Mouse (Mus musculus) megakaryocyte-erythroid progenitor cell, adult 5-6 weeks (primary cell): ENCODE results near the gene Camkmt. TPM values are rescaled to one million over a fixed set of nuclear protein-coding genes. Genes with fewer than 3 reads are reported as not detected.
A peak's percentile ranks its signal among the peaks of the same experiment; 100 is the strongest.

Experiments used
- ATAC-seq: replicated peaks from 2 replicates; pipeline ENCODE4 v1.8.0; 2016; ENCODE audit warnings: mild to moderate bottlenecking, inconsistent platforms; ENCODE audit not compliant: severe bottlenecking, poor library complexity, low FRiP score, low TSS enrichment
- total RNA-seq, 2 experiments: library from RNA; stranded (forward) in 1 of 2; stranded (reverse) in 1 of 2; fragments of 200-1000, 215-1000 nt in 1 of 2; fragments of >200 nt in 1 of 2; fragmentation: Nextera tagmentation in 1 of 2; gene quantifications; 2 replicates each; pipeline ENCODE4 v1.2.3; 2014 to 2017

Camkmt gene
- total RNA-seq, 2 experiments from 2014 or later = 3.1 to 5.6 TPM

GRCm38 (mm10) chr17:85087591-85087990 lies 2.8 kb upstream of the Camkmt start:
- ATAC-seq = no peak

GRCm38 (mm10) chr17:85088401-85088800 lies 2.0 kb upstream of the Camkmt start:
- ATAC-seq = no peak

GRCm38 (mm10) chr17:85089011-85089410 lies 1.3 kb upstream of the Camkmt start:
- no peak; the same call in 1 of the 2 replicates for ATAC-seq

GRCm38 (mm10) chr17:85089621-85090020 lies 731 bp upstream of the Camkmt start:
- ATAC-seq = peak; percentile 8; the same call in 1 of the 2 replicates

- ATAC-seq = no peak
Observed at GRCm38 (mm10) chr17:85091762-85092161, 1.4 kb downstream of the Camkmt start.

- ATAC-seq = no peak
Observed at GRCm38 (mm10) chr17:85096396-85096795, 6.0 kb downstream of the Camkmt start.

- no peak for ATAC-seq
Observed at GRCm38 (mm10) chr17:85098677-85099323, 8.4 kb downstream of the Camkmt start.

- ATAC-seq = no peak
Observed at GRCm38 (mm10) chr17:85100232-85100631, 9.9 kb downstream of the Camkmt start.

- ATAC-seq = no peak
Observed at GRCm38 (mm10) chr17:85101751-85102150, 11.4 kb downstream of the Camkmt start.

GRCm38 (mm10) chr17:85103310-85103709 lies 13.0 kb downstream of the Camkmt start:
- peak; percentile 99 for ATAC-seq

- no peak for ATAC-seq
Observed at GRCm38 (mm10) chr17:85110640-85111039, 20.3 kb downstream of the Camkmt start.

GRCm38 (mm10) chr17:85113441-85113840 lies 23.1 kb downstream of the Camkmt start:
- ATAC-seq = no peak

- peak; percentile 70; the same call in 1 of the 2 replicates for ATAC-seq
Observed at GRCm38 (mm10) chr17:85116643-85117042, 26.3 kb downstream of the Camkmt start.

- no peak for ATAC-seq
Observed at GRCm38 (mm10) chr17:85138393-85138792, 48.0 kb downstream of the Camkmt start.

GRCm38 (mm10) chr17:85141621-85142020 lies 51.3 kb downstream of the Camkmt start:
- no peak for ATAC-seq

- ATAC-seq = no peak
Observed at GRCm38 (mm10) chr17:85142495-85143111, 52.3 kb downstream of the Camkmt start.

GRCm38 (mm10) chr17:85144141-85144540 lies 53.8 kb downstream of the Camkmt start:
- no peak for ATAC-seq

- no peak for ATAC-seq
Observed at GRCm38 (mm10) chr17:85148348-85148747, 58.0 kb downstream of the Camkmt start.

GRCm38 (mm10) chr17:85149211-85149738 lies 58.9 kb downstream of the Camkmt start:
- no peak for ATAC-seq

GRCm38 (mm10) chr17:85151264-85151663 lies 60.9 kb downstream of the Camkmt start:
- no peak for ATAC-seq

- ATAC-seq = no peak
Observed at GRCm38 (mm10) chr17:85158202-85158601, 67.8 kb downstream of the Camkmt start.
